ENCODE assay signal across 15 mouse cellular contexts in the genomic region with DNA sequence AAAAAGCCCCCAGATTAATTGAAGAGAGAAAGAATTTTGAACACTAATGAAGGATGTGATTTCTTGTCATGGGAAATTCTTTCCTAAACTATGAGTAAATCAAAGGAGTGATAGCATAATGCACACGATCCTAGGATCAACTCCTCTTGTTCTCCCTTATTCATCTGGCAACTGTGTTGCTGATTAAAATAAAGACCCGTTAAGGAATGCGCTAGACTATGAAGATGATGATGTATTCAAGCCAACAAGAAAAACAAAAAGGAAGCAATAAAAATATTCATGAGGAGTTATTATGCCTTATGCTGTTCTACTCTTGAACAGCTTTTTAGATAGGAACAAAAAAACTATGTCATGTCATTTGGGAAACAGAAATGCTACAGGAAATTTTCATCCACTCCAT.
DNase-seq lines count a peak whose midpoint lies in the region; ATAC-seq and TF ChIP-seq lines count a peak whose summit lies in the region.
"Had no signal": no experiment of that assay in that cellular context is flagged by ENCODE, and none has a peak within 500 bp of the region (broad histone marks: within the 10 kb centered on the region; RNA-seq: fewer than 3 reads in every experiment).

No protein-coding gene starts in this region.

- H3K36me3 ChIP-seq in forebrain, embryonic 14.5 days (ENCODE audit: control insufficient read depth, insufficient read depth, low read length) = no peaks in the 10 kb centered on the region
- H3K36me3 ChIP-seq in forebrain, embryonic 10.5 days (replicated peaks) = no peaks in the 10 kb centered on the region
- no peaks in the 10 kb centered on the region for H3K36me3 ChIP-seq in forebrain, embryonic 16.5 days (ENCODE audit: control insufficient read depth, insufficient read depth)
- no peaks in the 10 kb centered on the region for H3K36me3 ChIP-seq in forebrain, embryonic 11.5 days (ENCODE audit: control insufficient read depth, insufficient read depth, low read length)
- H3K36me3 ChIP-seq: embryonic facial prominence, embryonic 10.5 days; embryonic facial prominence, embryonic 12.5 days had no signal

- WGBS in forebrain, embryonic 14.5 days = 54% methylated on average over 3 of the region's 3 CpGs
- 90% methylated on average over 3 of the region's 3 CpGs for WGBS in forebrain, embryonic 10.5 days
- 42% methylated on average over 3 of the region's 3 CpGs for WGBS in forebrain, embryonic 16.5 days
- 80% methylated on average over 3 of the region's 3 CpGs for WGBS in forebrain, embryonic 11.5 days
- whole genome bisulfite sequencing in lung, adult 2 months = 81% methylated on average over 3 of the region's 3 CpGs

- no peaks in the 10 kb centered on the region for H3K27me3 ChIP-seq in forebrain, embryonic 14.5 days (replicated peaks; ENCODE audit: control insufficient read depth, insufficient read depth, low read length)
- H3K27me3 ChIP-seq in forebrain, embryonic 10.5 days (ENCODE audit: poor library complexity, severe bottlenecking) = no peaks in the 10 kb centered on the region
- no peaks in the 10 kb centered on the region for H3K27me3 ChIP-seq in forebrain, embryonic 16.5 days (replicated peaks; ENCODE audit: control insufficient read depth, insufficient read depth, low read length)
- no peaks in the 10 kb centered on the region for H3K27me3 ChIP-seq in forebrain, embryonic 11.5 days (ENCODE audit: control insufficient read depth, insufficient read depth, low read length)
- H3K27me3 ChIP-seq: embryonic facial prominence, embryonic 12.5 days had no signal

- no peak overlapping the region for H3K9ac ChIP-seq in forebrain, embryonic 14.5 days (ENCODE audit: low read length)
- no peak overlapping the region for H3K9ac ChIP-seq in forebrain, embryonic 16.5 days (replicated peaks; ENCODE audit: low read depth, low read length)
- no peak overlapping the region for H3K9ac ChIP-seq in forebrain, embryonic 11.5 days (ENCODE audit: low read length)
- H3K9ac ChIP-seq: embryonic facial prominence, embryonic 12.5 days had no signal

- no peak for ATAC-seq in forebrain, embryonic 14.5 days
- peak; percentile 71 for ATAC-seq in forebrain, embryonic 16.5 days
- ATAC-seq in forebrain, embryonic 11.5 days (replicated peaks; ENCODE audit: low FRiP score) = no peak

- peak; percentile 11 for DNase-seq in forebrain, embryonic 14.5 days (ENCODE audit: low spot score)
- no peak for DNase-seq in forebrain, embryonic 10.5 days (ENCODE audit: extremely low spot score, low spot score)
- DNase-seq in forebrain, embryonic 11.5 days (ENCODE audit: low spot score) = no peak
- DNase-seq in lung, adult 2 months = no peak
- DNase-seq: adrenal gland, adult 2 months; adrenal gland, postnatal 10 days; adrenal gland, postnatal 25 days; cerebellum, adult 11-12 months; cerebellum, adult 2 months; cerebellum, adult 9-10 months; cerebellum, postnatal 10 days; cerebellum, postnatal 25 days had no signal

- TF ChIP-seq POLR2A in lung, adult 2 months (IDR thresholded peaks at IDR 0.05; ENCODE audit: borderline replicate concordance, extremely low read depth, low read depth, low read length) = no peak

- no peaks in the 10 kb centered on the region for H3K9me3 ChIP-seq in forebrain, embryonic 14.5 days (replicated peaks; ENCODE audit: control insufficient read depth, low read length)
- no peaks in the 10 kb centered on the region for H3K9me3 ChIP-seq in forebrain, embryonic 10.5 days
- no peaks in the 10 kb centered on the region for H3K9me3 ChIP-seq in forebrain, embryonic 16.5 days (ENCODE audit: control insufficient read depth, low read length)
- no peaks in the 10 kb centered on the region for H3K9me3 ChIP-seq in forebrain, embryonic 11.5 days (ENCODE audit: control insufficient read depth, low read length)
- H3K9me3 ChIP-seq: embryonic facial prominence, embryonic 10.5 days; embryonic facial prominence, embryonic 12.5 days had no signal

- H3K4me1 ChIP-seq in forebrain, embryonic 14.5 days (ENCODE audit: control insufficient read depth, insufficient read depth, low read length) = no peaks in the 10 kb centered on the region
- H3K4me1 ChIP-seq in forebrain, embryonic 10.5 days = no peaks in the 10 kb centered on the region
- H3K4me1 ChIP-seq in forebrain, embryonic 16.5 days (replicated peaks; ENCODE audit: control insufficient read depth, insufficient read depth, low read length) = no peaks in the 10 kb centered on the region
- H3K4me1 ChIP-seq in forebrain, embryonic 11.5 days (replicated peaks; ENCODE audit: control insufficient read depth, insufficient read depth, low read length) = no peaks in the 10 kb centered on the region
- H3K4me1 ChIP-seq in lung, adult 2 months (ENCODE audit: control insufficient read depth, insufficient read depth, low read length) = no peaks in the 10 kb centered on the region
- H3K4me1 ChIP-seq: embryonic facial prominence, embryonic 10.5 days; embryonic facial prominence, embryonic 12.5 days had no signal

- TF ChIP-seq CTCF in lung, adult 2 months (IDR thresholded peaks at IDR 0.05; ENCODE audit: insufficient read depth, low read length) = no peak

- H3K4me3 ChIP-seq in forebrain, embryonic 14.5 days (ENCODE audit: low read depth, low read length) = no peak overlapping the region
- H3K4me3 ChIP-seq in forebrain, embryonic 10.5 days = no peak overlapping the region
- H3K4me3 ChIP-seq in forebrain, embryonic 16.5 days (replicated peaks; ENCODE audit: low read length) = no peak overlapping the region
- H3K4me3 ChIP-seq in forebrain, embryonic 11.5 days (ENCODE audit: low read depth, low read length) = no peak overlapping the region
- no peak overlapping the region for H3K4me3 ChIP-seq in lung, adult 2 months (replicated peaks; ENCODE audit: extremely low read depth, low read depth, low read length)
- H3K4me3 ChIP-seq: embryonic facial prominence, embryonic 10.5 days; embryonic facial prominence, embryonic 12.5 days had no signal

- H3K4me2 ChIP-seq in forebrain, embryonic 14.5 days (ENCODE audit: low read length) = no peak overlapping the region
- H3K4me2 ChIP-seq in forebrain, embryonic 16.5 days (ENCODE audit: low read length) = no peak overlapping the region
- H3K4me2 ChIP-seq in forebrain, embryonic 11.5 days (ENCODE audit: low read depth, low read length, severe bottlenecking) = no peak overlapping the region
- H3K4me2 ChIP-seq: embryonic facial prominence, embryonic 12.5 days had no signal

- no peak overlapping the region for H3K27ac ChIP-seq in forebrain, embryonic 14.5 days (ENCODE audit: low read depth, low read length)
- H3K27ac ChIP-seq in forebrain, embryonic 10.5 days = no peak overlapping the region
- H3K27ac ChIP-seq in forebrain, embryonic 16.5 days (ENCODE audit: low read length) = no peak overlapping the region
- H3K27ac ChIP-seq in forebrain, embryonic 11.5 days (ENCODE audit: low read depth, low read length) = no peak overlapping the region
- H3K27ac ChIP-seq: embryonic facial prominence, embryonic 10.5 days; embryonic facial prominence, embryonic 12.5 days had no signal
